Mouse (Mus musculus) lung, adult 2 months (tissue): ENCODE measurements at regions not wholly inside any gene's neighbourhood (a gene's known extent, or its start where the extent isn't known, plus 50 kb on each side); places are given as distances from the start of the nearest gene placed in this dataset.

ENCODE experiments used
- DNase-seq: peaks from one replicate; pipeline ENCODE4 v3.0.0; 2022
- H3K4me1 ChIP-seq: fragments of 200-500 bp; 2 replicates; pipeline ENCODE4 v1.6.1; 2011; ENCODE audit warnings: low read length; ENCODE audit not compliant: control insufficient read depth, insufficient read depth
- H3K4me3 ChIP-seq: fragments of 200-500 bp; replicated peaks from 2 replicates; pipeline ENCODE3; 2011; ENCODE audit warnings: low read depth, mild to moderate bottlenecking, control low read depth, low read length; ENCODE audit errors: extremely low read depth
- CTCF ChIP-seq: fragments of 200-500 bp; IDR thresholded peaks from 2 replicates; pipeline ENCODE4 v1.5.1; 2011; ENCODE audit warnings: mild to moderate bottlenecking, low read length, control low read depth; ENCODE audit not compliant: insufficient read depth
- POLR2A ChIP-seq: fragments of 200-500 bp; IDR thresholded peaks from 2 replicates; pipeline ENCODE4 v1.6.1; 2011; ENCODE audit warnings: low read depth, mild to moderate bottlenecking, control low read depth, low read length, borderline replicate concordance; ENCODE audit errors: extremely low read depth
- WGBS: fragments of 180-500 bp; shearing (Covaris S2); methylation state at CpG from one replicate; pipeline ENCODE4 v1.1.7; 2018; 5-methylcytosine and 5-hydroxymethylcytosine counted together

GRCm38 (mm10) chr3:128039185-128039584, 143.1 kb upstream of the Fam241a start:
- Histone ChIP-seq H3K4me3 (no peak overlapping the region), H3K4me1 (no peaks in the 10 kb centered on the region)
- DNase-seq: no peak
- WGBS: 60% methylated on average over 5 of the region's 5 CpGs
- TF ChIP-seq POLR2A (no peak), CTCF (no peak)

- no peak overlapping the region for H3K4me3 ChIP-seq
- no peak for TF ChIP-seq CTCF
- no peak for TF ChIP-seq POLR2A
- WGBS: 68% methylated on average over 10 of the region's 10 CpGs
- no peaks in the 10 kb centered on the region for H3K4me1 ChIP-seq
- no peak for DNase-seq
Measured at GRCm38 (mm10) chr3:128036538-128036937, 140.4 kb upstream of the Fam241a start.

GRCm38 (mm10) chr3:128030352-128030751, 134.2 kb upstream of the Fam241a start:
- WGBS: 85% methylated on average over 3 of the region's 3 CpGs

GRCm38 (mm10) chr3:128029565-128029915, 133.4 kb upstream of the Fam241a start:
- 69% methylated on average over 5 of the region's 5 CpGs for WGBS
- no peak for DNase-seq
- no peak for TF ChIP-seq CTCF
- no peak for TF ChIP-seq POLR2A
- no peaks in the 10 kb centered on the region for H3K4me1 ChIP-seq
- H3K4me3 ChIP-seq: no peak overlapping the region

More at GRCm38 (mm10) chr3:128030352-128030751, 134.2 kb upstream of the Fam241a start:
- no peak overlapping the region for H3K4me3 ChIP-seq
- no peaks in the 10 kb centered on the region for H3K4me1 ChIP-seq
- TF ChIP-seq CTCF: no peak
- no peak for TF ChIP-seq POLR2A
- DNase-seq: no peak

GRCm38 (mm10) chr3:128028856-128029564, 132.9 kb upstream of the Fam241a start:
- 48% methylated on average over 11 of the region's 11 CpGs for WGBS
- DNase-seq: no peak
- Histone ChIP-seq H3K4me1 (no peaks in the 10 kb centered on the region), H3K4me3 (no peak overlapping the region)
- TF ChIP-seq POLR2A (no peak), CTCF (no peak)

- no peak for DNase-seq
- WGBS: 90% methylated on average over 12 of the region's 12 CpGs
- H3K4me1 ChIP-seq: no peaks in the 10 kb centered on the region
- no peak overlapping the region for H3K4me3 ChIP-seq
- TF ChIP-seq POLR2A (no peak), CTCF (no peak)
Measured at GRCm38 (mm10) chr3:128024856-128025255, 128.7 kb upstream of the Fam241a start.

GRCm38 (mm10) chr3:128014909-128015308, 118.8 kb upstream of the Fam241a start:
- Histone ChIP-seq H3K4me1 (no peaks in the 10 kb centered on the region), H3K4me3 (no peak overlapping the region)
- whole genome bisulfite sequencing: 86% methylated on average over 1 of the region's 1 CpGs
- TF ChIP-seq POLR2A: no peak
- TF ChIP-seq CTCF: no peak
- no peak for DNase-seq

- TF ChIP-seq CTCF (no peak), POLR2A (no peak)
- WGBS: 70% methylated on average over 18 of the region's 18 CpGs
- Histone ChIP-seq H3K4me3 (no peak overlapping the region), H3K4me1 (no peaks in the 10 kb centered on the region)
- no peak for DNase-seq
Measured at GRCm38 (mm10) chr3:128002905-128003641, 106.9 kb upstream of the Fam241a start.

- WGBS: 76% methylated on average over 6 of the region's 6 CpGs
- Histone ChIP-seq H3K4me3 (no peak overlapping the region), H3K4me1 (no peaks in the 10 kb centered on the region)
- DNase-seq: no peak
- 0 out of 2 replicates have a peak, but pooled peaks have one; percentile 19 for TF ChIP-seq CTCF
- TF ChIP-seq POLR2A: no peak
Measured at GRCm38 (mm10) chr3:128001924-128002501, 105.9 kb upstream of the Fam241a start.

- Histone ChIP-seq H3K4me3 (no peak overlapping the region), H3K4me1 (no peaks in the 10 kb centered on the region)
- WGBS: 45% methylated on average over 7 of the region's 7 CpGs
- TF ChIP-seq CTCF: no peak
- no peak for TF ChIP-seq POLR2A
- no peak for DNase-seq
Measured at GRCm38 (mm10) chr3:127995678-127996077, 99.6 kb upstream of the Fam241a start.
